Mouse (Mus musculus) heart, postnatal 0 days (tissue): ENCODE measurements around the gene Ppp1r7.
A peak's percentile ranks its signal among the peaks of the same experiment; 100 is the strongest.

Source experiments
- CTCF ChIP-seq: IDR thresholded peaks from 2 replicates; pipeline ENCODE4 v1.5.1; 2016; ENCODE audit warnings: antibody characterized with exemption, control low read depth, low read depth
- EP300 ChIP-seq: IDR thresholded peaks from 2 replicates; pipeline ENCODE4 v1.6.1; 2016; ENCODE audit warnings: antibody characterized with exemption, low read depth

GRCm38 (mm10) chr1:93343504-93344047 is 922 bp downstream of the Ppp1r7 start:
- TF ChIP-seq EP300: no peak
- TF ChIP-seq CTCF: peak; percentile 37
